Mouse (Mus musculus): ENCODE results near the gene Rps25. TPM values are rescaled to one million over a fixed set of nuclear protein-coding genes. Genes with fewer than 3 reads are reported as not detected.
A peak's percentile ranks its signal among the peaks of the same experiment; 100 is the strongest.
"Not testable (repeated sequence)": the region's sequence is repeated elsewhere in the genome, so short reads cannot be mapped to it uniquely, and the experiment has no call there.

Gene Rps25
- polyA plus RNA-seq (2015; fragmentation: Nextera tagmentation; extraction: Ambion mirVana): 2,137 and 2,228 TPM in 2 replicates

DNA sequence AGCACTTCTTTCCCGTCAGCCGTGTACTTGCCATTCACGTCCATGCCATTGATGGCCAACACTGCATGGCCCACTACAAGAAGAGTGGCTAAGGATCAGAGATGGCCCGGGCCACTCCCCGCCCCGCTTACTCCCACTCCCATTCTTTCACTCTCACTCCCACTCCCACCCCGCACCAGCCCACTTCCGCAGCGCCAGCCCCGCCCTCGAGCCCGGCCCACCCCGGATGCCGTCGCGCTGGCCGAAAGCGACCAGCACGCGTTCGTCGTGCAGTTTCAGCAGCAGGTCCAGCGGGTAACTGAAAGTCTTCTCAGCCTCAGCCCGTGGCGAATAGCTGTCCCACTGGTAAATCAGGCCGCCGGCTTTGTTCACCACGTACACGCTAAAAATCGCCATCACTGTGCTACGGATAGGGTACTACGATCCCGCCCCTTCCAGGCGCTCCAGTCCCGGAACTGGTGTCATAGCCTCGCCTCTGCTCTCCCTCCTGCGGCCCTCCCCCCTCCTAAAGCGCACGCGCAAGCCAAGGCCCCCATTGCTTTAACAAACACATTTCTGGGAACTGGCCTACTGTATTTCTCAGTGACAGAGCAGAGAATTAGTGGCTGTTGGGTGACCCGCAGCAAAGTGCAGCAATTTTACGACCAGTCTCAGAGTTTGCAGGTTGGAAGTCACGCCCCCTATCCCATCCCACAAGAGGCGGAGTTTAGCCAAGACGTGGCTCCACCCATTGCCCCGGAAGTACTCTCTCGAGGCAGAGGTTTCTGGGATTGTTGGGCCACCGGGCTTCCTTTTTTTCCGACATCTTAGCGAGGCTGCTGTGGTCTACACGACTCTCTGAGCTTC, at the start of gene Rps25, which contains the start of gene Trappc4:
Gene Rps25 (plus strand): TSS at position 234 of the 846 bp plus-strand sequence.
Gene Trappc4 (minus strand): TSS at position 695 of the 846 bp plus-strand sequence.
- no peak for TF ChIP-seq CTCF (IDR thresholded peaks at IDR 0.05; ENCODE audit: low read depth)
- peak; percentile 80 for TF ChIP-seq EP300 (optimal IDR thresholded peaks at IDR 0.05)
- H3K4me1 ChIP-seq (replicated peaks; ENCODE audit: control insufficient read depth, insufficient read depth): no peaks in the 10 kb centered on the region
- H3K9me3 ChIP-seq (ENCODE audit: control insufficient read depth, low read length): no peaks in the 10 kb centered on the region
- H3K4me2 ChIP-seq (replicated peaks; ENCODE audit: low read depth): peak within 1 kb of the TSS; percentile 79
- H3K27ac ChIP-seq (replicated peaks): peak within 1 kb of the TSS; percentile 89
- WGBS: under 1% methylated on average over 51 of the region's 51 CpGs
- H3K9ac ChIP-seq (ENCODE audit: low read length): peak within 1 kb of the TSS; percentile 83
- no peaks in the 10 kb centered on the region for H3K27me3 ChIP-seq (ENCODE audit: control insufficient read depth, insufficient read depth, low read length)
- peaks cover 18% of the 10 kb centered on the region for H3K36me3 ChIP-seq (ENCODE audit: control insufficient read depth, insufficient read depth, low read length)
- peak within 1 kb of the TSS; percentile 77 for H3K4me3 ChIP-seq (ENCODE audit: low read depth, low read length)
- peak; percentile 95 for ATAC-seq (ENCODE audit: low FRiP score, low TSS enrichment)
- peak; percentile 95 for DNase-seq (ENCODE audit: low spot score)

DNA sequence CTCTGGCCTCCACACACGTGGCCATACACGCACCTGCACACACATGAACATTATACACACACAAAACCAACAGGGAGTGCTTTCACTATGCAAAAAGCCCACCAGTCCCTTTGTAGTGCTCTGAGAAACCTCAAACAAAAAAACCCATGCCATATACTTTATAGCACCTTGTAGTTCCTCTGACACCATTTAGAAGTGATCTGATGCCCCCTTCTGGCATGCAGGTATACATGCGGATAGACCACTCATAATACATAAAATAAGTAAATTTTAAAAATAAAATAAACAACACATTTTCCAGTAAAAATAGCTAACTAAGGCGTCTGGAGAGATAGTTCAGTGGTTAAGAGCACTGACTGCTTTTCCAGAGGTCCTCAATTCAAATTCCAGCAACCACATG, 49.7 kb upstream of the Rps25 start:
- H3K4me2 ChIP-seq (replicated peaks; ENCODE audit: low read depth): no peak overlapping the region
- no peaks in the 10 kb centered on the region for H3K4me1 ChIP-seq (replicated peaks; ENCODE audit: control insufficient read depth, insufficient read depth)
- peaks cover 45% of the 10 kb centered on the region for H3K36me3 ChIP-seq (ENCODE audit: control insufficient read depth, insufficient read depth, low read length)
- ATAC-seq (ENCODE audit: low FRiP score, low TSS enrichment) (no peak), DNase-seq (ENCODE audit: low spot score) (no peak)
- no peak overlapping the region for H3K4me3 ChIP-seq (ENCODE audit: low read depth, low read length)
- 69% methylated on average over 4 of the region's 4 CpGs for WGBS
- no peak overlapping the region for H3K27ac ChIP-seq (replicated peaks)
- H3K9ac ChIP-seq (ENCODE audit: low read length): no peak overlapping the region
- TF ChIP-seq CTCF (IDR thresholded peaks at IDR 0.05; ENCODE audit: low read depth) (peak; percentile 72), EP300 (optimal IDR thresholded peaks at IDR 0.05) (no peak)
- H3K27me3 ChIP-seq (ENCODE audit: control insufficient read depth, insufficient read depth, low read length): no peaks in the 10 kb centered on the region
- no peaks in the 10 kb centered on the region for H3K9me3 ChIP-seq (ENCODE audit: control insufficient read depth, low read length)

DNA sequence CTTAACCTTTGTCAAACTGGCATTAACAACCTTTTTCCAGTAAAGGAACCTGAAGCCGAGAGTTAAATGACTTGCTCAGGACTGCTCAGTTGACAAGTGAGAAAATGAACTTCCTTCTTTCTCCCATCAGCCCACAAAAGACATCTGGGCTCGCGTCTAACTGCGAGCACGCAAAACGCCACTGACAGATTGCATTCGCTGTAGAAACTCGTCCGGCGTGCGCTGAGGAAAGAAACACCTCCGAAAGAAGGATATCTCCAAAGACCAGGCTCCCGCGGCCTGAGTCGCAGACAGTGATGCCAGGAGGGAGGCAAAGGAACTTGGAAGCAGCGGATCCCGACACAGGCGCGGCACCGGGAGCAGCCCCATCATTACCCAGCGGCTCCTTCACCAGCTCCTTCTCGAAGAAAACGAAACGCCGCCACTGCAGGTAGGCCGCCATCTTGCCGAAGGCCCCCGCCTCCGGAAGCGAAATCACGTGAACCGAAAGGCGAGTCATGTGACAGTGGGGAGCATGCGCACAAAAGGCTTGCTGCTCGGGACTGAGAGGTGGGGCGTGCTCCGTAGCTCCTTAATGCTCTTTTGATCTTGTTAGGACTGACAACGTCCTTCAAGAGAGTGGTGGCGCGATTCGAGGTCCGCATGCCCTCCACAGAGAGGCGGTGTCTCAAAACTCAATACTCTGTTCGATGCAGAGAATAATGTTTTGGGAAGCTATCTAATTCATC, 45.6 kb upstream of the Rps25 start, which contains the start of gene Vps11:
Gene Vps11 (minus strand): TSS at position 481 of the 728 bp plus-strand sequence.
- TF ChIP-seq EP300 (optimal IDR thresholded peaks at IDR 0.05) (no peak), CTCF (IDR thresholded peaks at IDR 0.05; ENCODE audit: low read depth) (peak; percentile 27; the same call in 1 of the 2 replicates)
- peak; percentile 92 for ATAC-seq (ENCODE audit: low FRiP score, low TSS enrichment)
- WGBS: under 1% methylated on average over 44 of the region's 44 CpGs
- no peaks in the 10 kb centered on the region for H3K4me1 ChIP-seq (replicated peaks; ENCODE audit: control insufficient read depth, insufficient read depth)
- DNase-seq (ENCODE audit: low spot score): peak; percentile 96
- no peaks in the 10 kb centered on the region for H3K9me3 ChIP-seq (ENCODE audit: control insufficient read depth, low read length)
- peaks cover 17% of the 10 kb centered on the region for H3K36me3 ChIP-seq (ENCODE audit: control insufficient read depth, insufficient read depth, low read length)
- H3K9ac ChIP-seq (ENCODE audit: low read length): peak within 1 kb of the TSS; percentile 88
- peak within 1 kb of the TSS; percentile 67 for H3K27ac ChIP-seq (replicated peaks)
- peak within 1 kb of the TSS; percentile 76 for H3K4me2 ChIP-seq (replicated peaks; ENCODE audit: low read depth)
- H3K27me3 ChIP-seq (ENCODE audit: control insufficient read depth, insufficient read depth, low read length): no peaks in the 10 kb centered on the region
- peak within 1 kb of the TSS; percentile 77 for H3K4me3 ChIP-seq (ENCODE audit: low read depth, low read length)

DNA sequence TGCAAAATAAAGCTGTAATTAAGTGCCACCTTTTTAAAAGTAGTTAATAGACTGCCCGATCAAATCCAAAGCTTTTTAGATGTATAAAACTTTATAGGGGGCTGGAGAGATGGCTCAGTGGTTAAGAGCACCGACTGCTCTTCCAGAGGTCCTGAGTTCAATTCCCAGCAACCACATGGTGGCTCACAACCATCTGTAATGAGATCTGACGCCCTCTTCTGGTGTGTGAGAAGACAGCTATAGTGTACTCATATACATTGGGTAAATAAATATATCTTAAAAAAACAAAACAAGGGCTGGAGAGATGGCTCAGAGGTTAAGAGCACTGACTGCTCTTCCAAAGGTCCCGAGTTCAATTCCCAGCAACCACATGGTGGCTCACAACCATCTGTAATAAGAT, 45.0 kb upstream of the Rps25 start:
- ATAC-seq (ENCODE audit: low FRiP score, low TSS enrichment): 0 out of 2 replicates have a peak, but pooled peaks have one; percentile 28
- Histone ChIP-seq H3K4me3 (ENCODE audit: low read depth, low read length) (peak overlapping the region; percentile 77; the same call in 1 of the 2 replicates), H3K36me3 (ENCODE audit: control insufficient read depth, insufficient read depth, low read length) (peaks cover 12% of the 10 kb centered on the region), H3K27ac (replicated peaks) (0 out of 2 replicates have a peak overlapping the region, but pooled peaks have one; percentile 6), H3K4me2 (replicated peaks; ENCODE audit: low read depth) (peak overlapping the region; percentile 76)
- not testable (repeated sequence) for H3K27me3 ChIP-seq (ENCODE audit: control insufficient read depth, insufficient read depth, low read length); H3K9ac ChIP-seq (ENCODE audit: low read length); H3K9me3 ChIP-seq (ENCODE audit: control insufficient read depth, low read length); DNase-seq (ENCODE audit: low spot score); H3K4me1 ChIP-seq (replicated peaks; ENCODE audit: control insufficient read depth, insufficient read depth)
- 45% methylated on average over 4 of the region's 4 CpGs for WGBS

DNA sequence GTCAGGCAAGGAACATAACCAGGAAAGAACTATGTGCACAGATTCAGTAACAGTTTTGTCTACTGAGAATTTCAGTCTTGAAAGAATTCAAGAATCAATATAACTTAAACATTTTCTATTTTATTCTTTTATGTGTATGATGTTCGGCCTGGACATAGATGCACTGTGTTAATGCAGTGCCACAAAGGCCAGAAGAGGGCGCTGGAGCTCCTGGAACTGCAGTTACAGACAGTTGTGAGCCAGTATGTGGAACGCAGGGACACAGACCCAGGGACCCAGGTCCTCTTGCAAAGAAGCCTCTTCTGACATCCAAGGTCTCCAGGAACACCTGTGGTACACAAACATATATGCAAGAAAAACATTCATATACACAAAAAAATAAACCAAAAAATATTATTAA, 42.5 kb upstream of the Rps25 start:
- Histone ChIP-seq H3K36me3 (ENCODE audit: control insufficient read depth, insufficient read depth, low read length) (no peaks in the 10 kb centered on the region), H3K27ac (replicated peaks) (no peak overlapping the region), H3K9ac (ENCODE audit: low read length) (no peak overlapping the region), H3K9me3 (ENCODE audit: control insufficient read depth, low read length) (no peaks in the 10 kb centered on the region), H3K4me2 (replicated peaks; ENCODE audit: low read depth) (no peak overlapping the region), H3K4me3 (ENCODE audit: low read depth, low read length) (no peak overlapping the region), H3K27me3 (ENCODE audit: control insufficient read depth, insufficient read depth, low read length) (no peaks in the 10 kb centered on the region), H3K4me1 (replicated peaks; ENCODE audit: control insufficient read depth, insufficient read depth) (no peaks in the 10 kb centered on the region)
- TF ChIP-seq CTCF (IDR thresholded peaks at IDR 0.05; ENCODE audit: low read depth) (peak; percentile 57), EP300 (optimal IDR thresholded peaks at IDR 0.05) (no peak)
- DNase-seq (ENCODE audit: low spot score) (no peak), ATAC-seq (ENCODE audit: low FRiP score, low TSS enrichment) (no peak)
- WGBS: 55% methylated on average over 3 of the region's 3 CpGs
